Comparison of ENCODE assay signal across 7 mouse cellular contexts in the genomic region with DNA sequence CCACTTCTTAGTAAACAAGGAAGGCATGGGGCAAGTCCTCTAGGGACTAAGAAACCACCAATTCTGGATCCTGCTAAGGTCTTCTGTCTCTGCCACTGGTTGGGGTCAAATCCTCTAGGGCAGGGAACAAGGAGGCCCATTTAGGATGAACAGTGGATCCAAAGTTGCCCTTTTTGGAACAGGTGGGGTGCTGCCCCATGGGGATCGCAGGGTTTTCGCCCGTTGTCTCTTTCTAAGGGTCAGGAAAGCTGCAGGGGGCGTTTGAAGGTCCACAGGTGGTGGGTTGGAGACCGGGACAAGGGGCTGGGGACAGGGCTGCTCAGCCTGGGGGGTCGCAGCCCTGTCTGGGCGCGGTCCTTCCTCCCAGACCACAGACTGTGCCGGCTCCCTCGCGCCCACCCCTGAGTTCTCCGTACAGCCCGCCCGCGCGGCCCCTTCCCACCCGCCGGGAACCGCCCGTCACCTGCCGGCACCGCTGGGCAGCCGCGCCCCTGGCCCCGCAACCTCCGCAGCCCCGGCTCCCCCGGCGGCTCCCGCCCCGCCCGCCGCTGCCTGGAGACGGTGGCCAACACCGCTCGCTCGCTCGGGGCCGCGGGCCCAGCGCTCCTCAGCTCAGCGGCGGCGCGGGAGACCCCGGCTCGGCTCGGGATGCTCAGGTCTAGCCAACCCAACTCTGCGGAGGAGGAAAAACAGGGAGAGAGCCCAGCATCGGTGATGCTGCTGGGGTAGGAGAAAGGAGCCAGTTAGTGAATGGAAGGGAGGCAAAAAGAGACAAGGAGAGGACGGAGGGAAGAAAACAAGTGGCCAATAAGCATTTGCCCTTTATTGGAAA. TPM values are rescaled to one million over a fixed set of nuclear protein-coding genes. Genes with fewer than 3 reads are reported as not detected.
DNase-seq lines count a peak whose midpoint lies in the region; ATAC-seq and TF ChIP-seq lines count a peak whose summit lies in the region.

A gene (minus strand): TSS at position 533 of the 832 bp plus-strand sequence.

- H3K27me3 ChIP-seq in lung, embryonic 14.5 days (ENCODE audit: insufficient read depth, low read length): peaks cover 30% of the 10 kb centered on the region
- H3K27me3 ChIP-seq in embryonic facial prominence, embryonic 14.5 days (replicated peaks; ENCODE audit: control insufficient read depth, insufficient read depth, low read length): peaks cover 28% of the 10 kb centered on the region
- peaks cover 27% of the 10 kb centered on the region for H3K27me3 ChIP-seq in intestine, embryonic 14.5 days (replicated peaks; ENCODE audit: control insufficient read depth, insufficient read depth, low read length)
- H3K27me3 ChIP-seq in neural tube, embryonic 15.5 days (replicated peaks): peaks cover 18% of the 10 kb centered on the region

- no peaks in the 10 kb centered on the region for H3K9me3 ChIP-seq in lung, embryonic 14.5 days (ENCODE audit: low read depth, low read length)
- H3K9me3 ChIP-seq in embryonic facial prominence, embryonic 14.5 days (ENCODE audit: control insufficient read depth, low read length): no peaks in the 10 kb centered on the region
- no peaks in the 10 kb centered on the region for H3K9me3 ChIP-seq in intestine, embryonic 14.5 days (ENCODE audit: control insufficient read depth, low read length)
- H3K9me3 ChIP-seq in neural tube, embryonic 15.5 days (replicated peaks): no peaks in the 10 kb centered on the region

- WGBS in lung, embryonic 14.5 days: 1% methylated on average over 43 of the region's 51 CpGs
- 1% methylated on average over 35 of the region's 51 CpGs for WGBS in embryonic facial prominence, embryonic 14.5 days
- WGBS in intestine, embryonic 14.5 days: 2% methylated on average over 50 of the region's 51 CpGs
- under 1% methylated on average over 43 of the region's 51 CpGs for WGBS in neural tube, embryonic 15.5 days

- DNase-seq in lung, embryonic 14.5 days: no peak
- DNase-seq in lung, adult 18-20 months: no peak
- DNase-seq in embryonic facial prominence, embryonic 14.5 days (ENCODE audit: low spot score): peak; percentile 7
- peak; percentile 57 for DNase-seq in intestine, embryonic 14.5 days (ENCODE audit: low spot score)
- no peak for DNase-seq in spleen, postnatal 10 days (ENCODE audit: low spot score in 2 of 2)
- no peak for DNase-seq in frontal cortex, postnatal 25 days (ENCODE audit: low spot score in 2 of 2)

- no peak for TF ChIP-seq CTCF in lung, embryonic 14.5 days (IDR thresholded peaks at IDR 0.05; ENCODE audit: low read depth)

- ATAC-seq in lung, embryonic 14.5 days (ENCODE audit: insufficient read depth): no peak; the same call in 1 of the 2 replicates
- peak; percentile 30; the same call in 1 of the 2 replicates for ATAC-seq in embryonic facial prominence, embryonic 14.5 days (ENCODE audit: low read depth)
- ATAC-seq in intestine, embryonic 14.5 days (replicated peaks; ENCODE audit: low FRiP score, low TSS enrichment, low read depth): peak; percentile 66; the same call in 1 of the 2 replicates
- peak; percentile 82 for ATAC-seq in neural tube, embryonic 15.5 days (ENCODE audit: low FRiP score)

- peak within 1 kb of the TSS; percentile 65 for H3K4me2 ChIP-seq in lung, embryonic 14.5 days
- H3K4me2 ChIP-seq in embryonic facial prominence, embryonic 14.5 days (ENCODE audit: low read depth, low read length): peak within 1 kb of the TSS; percentile 87
- peak within 1 kb of the TSS; percentile 71 for H3K4me2 ChIP-seq in intestine, embryonic 14.5 days (ENCODE audit: low read length)
- H3K4me2 ChIP-seq in neural tube, embryonic 15.5 days: peak within 1 kb of the TSS; percentile 97

- no peaks in the 10 kb centered on the region for H3K4me1 ChIP-seq in lung, embryonic 14.5 days (ENCODE audit: insufficient read depth)
- no peaks in the 10 kb centered on the region; the same call in 1 of the 2 replicates for H3K4me1 ChIP-seq in embryonic facial prominence, embryonic 14.5 days (ENCODE audit: control insufficient read depth, insufficient read depth, low read length)
- no peaks in the 10 kb centered on the region for H3K4me1 ChIP-seq in intestine, embryonic 14.5 days (replicated peaks; ENCODE audit: control insufficient read depth, insufficient read depth, low read length)
- peaks cover 26% of the 10 kb centered on the region for H3K4me1 ChIP-seq in neural tube, embryonic 15.5 days

- H3K9ac ChIP-seq in lung, embryonic 14.5 days: peak within 1 kb of the TSS; percentile 9; the same call in 1 of the 2 replicates
- peak within 1 kb of the TSS; percentile 54 for H3K9ac ChIP-seq in embryonic facial prominence, embryonic 14.5 days (ENCODE audit: low read depth, low read length)
- no peak within 1 kb of the TSS for H3K9ac ChIP-seq in intestine, embryonic 14.5 days (ENCODE audit: low read length)
- peak within 1 kb of the TSS; percentile 61 for H3K9ac ChIP-seq in neural tube, embryonic 15.5 days (replicated peaks)

- peak within 1 kb of the TSS; percentile 38 for H3K4me3 ChIP-seq in lung, embryonic 14.5 days (ENCODE audit: low read depth, low read length)
- peak within 1 kb of the TSS; percentile 44 for H3K4me3 ChIP-seq in embryonic facial prominence, embryonic 14.5 days (ENCODE audit: low read depth, low read length)
- peak within 1 kb of the TSS; percentile 34 for H3K4me3 ChIP-seq in intestine, embryonic 14.5 days (ENCODE audit: low read depth, low read length)
- H3K4me3 ChIP-seq in neural tube, embryonic 15.5 days (replicated peaks): peak within 1 kb of the TSS; percentile 55

- no peak within 1 kb of the TSS for H3K27ac ChIP-seq in lung, embryonic 14.5 days (ENCODE audit: low read depth)
- no peak within 1 kb of the TSS for H3K27ac ChIP-seq in embryonic facial prominence, embryonic 14.5 days (replicated peaks; ENCODE audit: low read depth, low read length)
- H3K27ac ChIP-seq in intestine, embryonic 14.5 days (ENCODE audit: low read depth): no peak within 1 kb of the TSS
- peak within 1 kb of the TSS; percentile 65; the same call in 1 of the 2 replicates for H3K27ac ChIP-seq in neural tube, embryonic 15.5 days (replicated peaks)

- no peaks in the 10 kb centered on the region for H3K36me3 ChIP-seq in lung, embryonic 14.5 days (ENCODE audit: insufficient read depth)
- no peaks in the 10 kb centered on the region for H3K36me3 ChIP-seq in embryonic facial prominence, embryonic 14.5 days (ENCODE audit: control insufficient read depth, insufficient read depth, low read length)
- no peaks in the 10 kb centered on the region for H3K36me3 ChIP-seq in intestine, embryonic 14.5 days (ENCODE audit: control insufficient read depth, insufficient read depth, low read length)
- H3K36me3 ChIP-seq in neural tube, embryonic 15.5 days: no peaks in the 10 kb centered on the region

RNA-seq across cellular contexts. Expression of the gene that starts here (rescaled TPM):
- polyA plus RNA-seq in lung, embryonic 14.5 days (2014; fragmentation: Nextera tagmentation; extraction: Ambion mirVana): 0.30 TPM in 1 of 2 replicates, not detected in the other
- polyA plus RNA-seq in embryonic facial prominence, embryonic 14.5 days (2014; fragmentation: Nextera tagmentation; extraction: Ambion mirVana): 0.10 and 0.31 TPM in 2 replicates
- polyA plus RNA-seq in intestine, embryonic 14.5 days (2014; fragmentation: Nextera tagmentation; extraction: Ambion mirVana): 0.05 TPM in 1 of 2 replicates, not detected in the other
- polyA plus RNA-seq in neural tube, embryonic 15.5 days (2015; fragmentation: Nextera tagmentation; extraction: Ambion mirVana): 1.3 TPM in 2 replicates

Comparison
In these comparisons a context has a peak if more than half of its experiments do, and no peak if none do; other contexts are left out.
1. Peak in DNase-seq, ATAC-seq, H3K4me3 ChIP-seq, H3K9ac ChIP-seq and H3K4me2 ChIP-seq in embryonic facial prominence, embryonic 14.5 days; RNA of the gene not detected or under 1 TPM.
2. Peak in DNase-seq, ATAC-seq, H3K4me3 ChIP-seq and H3K4me2 ChIP-seq in intestine, embryonic 14.5 days; RNA of the gene not detected or under 1 TPM.